ENCODE assay signal across 7 mouse cellular contexts in genomic region chr3:102204734-102205457, GRCm38 (mm10). TPM values are rescaled to one million over a fixed set of nuclear protein-coding genes. Genes with fewer than 3 reads are reported as not detected.
A peak's percentile ranks its signal among the peaks of the same experiment; 100 is the strongest.
DNase-seq lines count a peak whose midpoint lies in the region; ATAC-seq and TF ChIP-seq lines count a peak whose summit lies in the region.
"Not testable (repeated sequence)": the region's sequence is repeated elsewhere in the genome, so short reads cannot be mapped to it uniquely, and the experiment has no call there.

No protein-coding gene starts in this region.

- peak overlapping the region; percentile 69; the same call in 1 of the 2 replicates for H3K9ac ChIP-seq in forebrain, embryonic 15.5 days (replicated peaks)
- peak overlapping the region; percentile 76; the same call in 1 of the 2 replicates for H3K9ac ChIP-seq in kidney, embryonic 15.5 days
- not testable (repeated sequence) for H3K9ac ChIP-seq in liver, adult 2 months (ENCODE audit: low read depth, low read length)
- H3K9ac ChIP-seq in neural tube, embryonic 14.5 days (replicated peaks; ENCODE audit: low read depth, low read length), result peak overlapping the region; percentile 65; the same call in 1 of the 2 replicates

- H3K36me3 ChIP-seq in forebrain, embryonic 15.5 days; hindbrain, embryonic 10.5 days; kidney, embryonic 15.5 days; liver, adult 2 months (ENCODE audit: control insufficient read depth, insufficient read depth, low read length); neural tube, embryonic 14.5 days (ENCODE audit: control insufficient read depth, insufficient read depth, low read length): not testable (repeated sequence)

- not testable (repeated sequence) for H3K79me2 ChIP-seq in liver, adult 2 months (ENCODE audit: control insufficient read depth, insufficient read depth, low read length)

- H3K4me2 ChIP-seq in forebrain, embryonic 15.5 days (replicated peaks), result peak overlapping the region; percentile 98
- H3K4me2 ChIP-seq in kidney, embryonic 15.5 days, result peak overlapping the region; percentile 89
- peak overlapping the region; percentile 96 for H3K4me2 ChIP-seq in neural tube, embryonic 14.5 days (ENCODE audit: low read depth, low read length)

- peaks cover 27% of the 10 kb centered on the region for H3K4me1 ChIP-seq in forebrain, embryonic 15.5 days
- peaks cover 50% of the 10 kb centered on the region for H3K4me1 ChIP-seq in hindbrain, embryonic 10.5 days (replicated peaks)
- peaks cover 40% of the 10 kb centered on the region for H3K4me1 ChIP-seq in kidney, embryonic 15.5 days
- H3K4me1 ChIP-seq in liver, adult 2 months (ENCODE audit: control insufficient read depth, insufficient read depth, low read length), result not testable (repeated sequence)
- peaks cover 19% of the 10 kb centered on the region for H3K4me1 ChIP-seq in neural tube, embryonic 14.5 days (ENCODE audit: control insufficient read depth, insufficient read depth, low read length)

- WGBS in forebrain, embryonic 15.5 days, result 10% methylated on average over 14 of the region's 17 CpGs
- 12% methylated on average over 12 of the region's 17 CpGs for WGBS in hindbrain, embryonic 10.5 days
- 15% methylated on average over 12 of the region's 17 CpGs for WGBS in kidney, embryonic 15.5 days
- 19% methylated on average over 12 of the region's 17 CpGs for WGBS in liver, adult 2 months
- 14% methylated on average over 12 of the region's 17 CpGs for WGBS in neural tube, embryonic 14.5 days

- not testable (repeated sequence) for H3K27ac ChIP-seq in forebrain, embryonic 15.5 days (replicated peaks); kidney, embryonic 15.5 days; liver, adult 2 months (replicated peaks; ENCODE audit: insufficient read depth, low read depth, low read length)
- peak overlapping the region; percentile 91 for H3K27ac ChIP-seq in hindbrain, embryonic 10.5 days
- 0 out of 2 replicates have a peak overlapping the region, but pooled peaks have one; percentile 12 for H3K27ac ChIP-seq in neural tube, embryonic 14.5 days (ENCODE audit: low read depth, low read length)

- not testable (repeated sequence) for H3K9me3 ChIP-seq in forebrain, embryonic 15.5 days; hindbrain, embryonic 10.5 days; kidney, embryonic 15.5 days (replicated peaks); neural tube, embryonic 14.5 days (ENCODE audit: control insufficient read depth, low read length)

- peak; percentile 35 for DNase-seq in hindbrain, embryonic 10.5 days (ENCODE audit: low spot score)
- not testable (repeated sequence) for DNase-seq in liver, adult 2 months (ENCODE audit: extremely low read depth, low read depth, low spot score)
- DNase-seq in mesoderm, embryonic 11.5 days (ENCODE audit: low read depth, low spot score), result peak; percentile 42

- not testable (repeated sequence) for TF ChIP-seq CTCF in liver, adult 2 months (IDR thresholded peaks at IDR 0.05; ENCODE audit: low read depth, low read length)

- not testable (repeated sequence) for TF ChIP-seq POLR2A in liver, adult 2 months (IDR thresholded peaks at IDR 0.05; ENCODE audit: extremely low read depth, insufficient read depth, low read length)

- peak; percentile 23; the same call in 1 of the 2 replicates for ATAC-seq in common myeloid progenitor, adult 5-6 weeks (replicated peaks; ENCODE audit: low read depth, poor library complexity, severe bottlenecking)
- ATAC-seq in forebrain, embryonic 15.5 days (replicated peaks), result peak; percentile 39; the same call in 1 of the 2 replicates
- not testable (repeated sequence) for ATAC-seq in kidney, embryonic 15.5 days (replicated peaks; ENCODE audit: low FRiP score)
- peak; percentile 44 for ATAC-seq in neural tube, embryonic 14.5 days (ENCODE audit: low read depth)

- H3K4me3 ChIP-seq in forebrain, embryonic 15.5 days, result peak overlapping the region; percentile 68
- peak overlapping the region; percentile 78 for H3K4me3 ChIP-seq in hindbrain, embryonic 10.5 days
- H3K4me3 ChIP-seq in kidney, embryonic 15.5 days (replicated peaks), result peak overlapping the region; percentile 82
- peak overlapping the region; percentile 61; the same call in 1 of the 2 replicates for H3K4me3 ChIP-seq in liver, adult 2 months (ENCODE audit: insufficient read depth, low read depth, low read length)
- peak overlapping the region; percentile 57 for H3K4me3 ChIP-seq in neural tube, embryonic 14.5 days (ENCODE audit: low read depth, low read length)

- peaks cover 69% of the 10 kb centered on the region for H3K27me3 ChIP-seq in forebrain, embryonic 15.5 days
- peaks cover 66% of the 10 kb centered on the region for H3K27me3 ChIP-seq in hindbrain, embryonic 10.5 days (ENCODE audit: insufficient read depth, poor library complexity, severe bottlenecking)
- peaks cover 23% of the 10 kb centered on the region for H3K27me3 ChIP-seq in kidney, embryonic 15.5 days
- H3K27me3 ChIP-seq in liver, adult 2 months (ENCODE audit: control insufficient read depth, insufficient read depth, low read length); neural tube, embryonic 14.5 days (ENCODE audit: control insufficient read depth, insufficient read depth, low read length): not testable (repeated sequence)

RNA-seq across cellular contexts. Expression of gene Vangl1, which starts 0.4 kb away (rescaled TPM):
- 4.3 and 5.4 TPM in 2 replicates for total RNA-seq in common myeloid progenitor, adult 5-6 weeks (2017)
- polyA plus RNA-seq in forebrain, embryonic 15.5 days (2015; fragmentation: Nextera tagmentation; extraction: Ambion mirVana), result 4.0 and 5.1 TPM in 2 replicates
- polyA plus RNA-seq in hindbrain, embryonic 10.5 days (2016; fragmentation: Nextera tagmentation; extraction: Ambion mirVana), result 13.9 and 14.7 TPM in 2 replicates
- polyA plus RNA-seq in kidney, embryonic 15.5 days (2015; fragmentation: Nextera tagmentation; extraction: Ambion mirVana), result 19.6 and 23.5 TPM in 2 replicates
- total RNA-seq in liver, adult 2 months (2014; rRNA removed), result 3.6 and 4.6 TPM in 2 replicates
- polyA plus RNA-seq in liver, adult 2 months (2012; rRNA removed), result 7.8 and 8.9 TPM in 2 replicates
- 8.2 and 11.3 TPM in 2 replicates for polyA plus RNA-seq in neural tube, embryonic 14.5 days (2014; fragmentation: Nextera tagmentation; extraction: Ambion mirVana)
